Mouse (Mus musculus) CH12.LX (cell line): ENCODE measurements around the gene Rasl11b.

ENCODE experiments used
- CTCF ChIP-seq, 2 experiments: IDR thresholded peaks in 1 of 2; conservative IDR thresholded peaks in 1 of 2; 2 replicates each; pipeline ENCODE4 v1.5.1; 2011 to 2012; ENCODE audit warnings: low read depth in 2 of 2, low read length in 2 of 2, improper control_type of control experiment in 1 of 2, inconsistent platforms in 1 of 2, mild to moderate bottlenecking in 1 of 2, moderate library complexity in 1 of 2
- EP300 ChIP-seq: IDR thresholded peaks from 2 replicates; pipeline ENCODE4 v1.6.1; 2011; ENCODE audit warnings: low read length, improper control_type of control experiment
- MAX ChIP-seq: IDR thresholded peaks from 2 replicates; pipeline ENCODE4 v1.6.1; 2011; ENCODE audit warnings: low read length, improper control_type of control experiment
- POLR2AphosphoS2 ChIP-seq: IDR thresholded peaks from 2 replicates; pipeline ENCODE4 v1.6.1; 2011; ENCODE audit warnings: low read depth, low read length, improper control_type of control experiment
- UBTF ChIP-seq: IDR thresholded peaks from 2 replicates; pipeline ENCODE4 v1.6.1; 2012; ENCODE audit warnings: low read depth, mild to moderate bottlenecking, inconsistent platforms, low read length, improper control_type of control experiment, moderate library complexity
- USF1 ChIP-seq: IDR thresholded peaks from 2 replicates; pipeline ENCODE4 v1.6.1; 2014; ENCODE audit warnings: low read depth, mild to moderate bottlenecking, inconsistent platforms, low read length, improper control_type of control experiment

GRCm38 (mm10) chr5:74147631-74148030, 47.5 kb upstream of the Rasl11b start:
- no peak for TF ChIP-seq MAX
- no peak for TF ChIP-seq POLR2AphosphoS2
- no peak for TF ChIP-seq EP300
- no peak for TF ChIP-seq UBTF
- no peak for TF ChIP-seq CTCF (conservative IDR thresholded peaks at IDR 0.05 in 1 of 2, IDR thresholded peaks at IDR 0.05 in 1 of 2; ENCODE audit: low read depth in 2 of 2, low read length in 2 of 2)
- no peak for TF ChIP-seq USF1
